Mouse (Mus musculus) ES-Bruce4 (cell line): ENCODE results near the gene Gpr135. TPM values are rescaled to one million over a fixed set of nuclear protein-coding genes. Genes with fewer than 3 reads are reported as not detected.

Experiments
- H3K27ac ChIP-seq: 2 replicates; pipeline ENCODE4 v1.5.1; 2012; ENCODE audit warnings: low read length, inconsistent platforms; ENCODE audit not compliant: insufficient read depth
- H3K27me3 ChIP-seq: 2 replicates; pipeline ENCODE4 v1.6.1; 2012; ENCODE audit warnings: mild to moderate bottlenecking, low read length, inconsistent platforms; ENCODE audit not compliant: control insufficient read depth, poor library complexity, insufficient read depth, severe bottlenecking
- H3K36me3 ChIP-seq: 2 replicates; pipeline ENCODE4 v1.6.1; 2012; ENCODE audit warnings: inconsistent platforms, mild to moderate bottlenecking, low read length, moderate library complexity; ENCODE audit not compliant: control insufficient read depth, poor library complexity, insufficient read depth, severe bottlenecking
- H3K4me1 ChIP-seq: one replicate; pipeline ENCODE4 v1.8.1; 2011; ENCODE audit warnings: low read length; ENCODE audit not compliant: control insufficient read depth, insufficient read depth
- H3K4me3 ChIP-seq: 2 replicates; pipeline ENCODE4 v1.5.1; 2011; ENCODE audit warnings: low read depth, mild to moderate bottlenecking, low read length
- H3K9ac ChIP-seq: 2 replicates; pipeline ENCODE4 v1.6.1; 2012; ENCODE audit warnings: low read depth, mild to moderate bottlenecking, inconsistent platforms; ENCODE audit not compliant: poor library complexity, severe bottlenecking
- H3K9me3 ChIP-seq: replicated peaks from 2 replicates; pipeline ENCODE4 v1.6.1; 2012; ENCODE audit warnings: mild to moderate bottlenecking, low read length, inconsistent platforms; ENCODE audit not compliant: control insufficient read depth, poor library complexity, insufficient read depth, severe bottlenecking
- CTCF ChIP-seq: IDR thresholded peaks from one replicate; pipeline ENCODE4 v1.8.1; 2011; ENCODE audit warnings: low read depth, low read length
- EP300 ChIP-seq: IDR thresholded peaks from 2 replicates; pipeline ENCODE4 v1.6.1; 2011; ENCODE audit warnings: low read depth, low read length; ENCODE audit not compliant: insufficient read depth
- POLR2A ChIP-seq: IDR thresholded peaks from one replicate; pipeline ENCODE4 v1.8.1; 2011; ENCODE audit warnings: low read length; ENCODE audit not compliant: insufficient read depth
- polyA plus RNA-seq: library from polyadenylated mRNA; stranded (reverse); fragments of >200 nt; gene quantifications from 2 replicates; pipeline ENCODE4 v1.2.4, GENCODE M21; 2011; ENCODE audit warnings: low read depth; ENCODE audit not compliant: missing spikeins, insufficient read depth, insufficient read length

Gpr135 gene
- polyA plus RNA-seq, result 0.97 and 1.8 TPM in 2 replicates

DNA sequence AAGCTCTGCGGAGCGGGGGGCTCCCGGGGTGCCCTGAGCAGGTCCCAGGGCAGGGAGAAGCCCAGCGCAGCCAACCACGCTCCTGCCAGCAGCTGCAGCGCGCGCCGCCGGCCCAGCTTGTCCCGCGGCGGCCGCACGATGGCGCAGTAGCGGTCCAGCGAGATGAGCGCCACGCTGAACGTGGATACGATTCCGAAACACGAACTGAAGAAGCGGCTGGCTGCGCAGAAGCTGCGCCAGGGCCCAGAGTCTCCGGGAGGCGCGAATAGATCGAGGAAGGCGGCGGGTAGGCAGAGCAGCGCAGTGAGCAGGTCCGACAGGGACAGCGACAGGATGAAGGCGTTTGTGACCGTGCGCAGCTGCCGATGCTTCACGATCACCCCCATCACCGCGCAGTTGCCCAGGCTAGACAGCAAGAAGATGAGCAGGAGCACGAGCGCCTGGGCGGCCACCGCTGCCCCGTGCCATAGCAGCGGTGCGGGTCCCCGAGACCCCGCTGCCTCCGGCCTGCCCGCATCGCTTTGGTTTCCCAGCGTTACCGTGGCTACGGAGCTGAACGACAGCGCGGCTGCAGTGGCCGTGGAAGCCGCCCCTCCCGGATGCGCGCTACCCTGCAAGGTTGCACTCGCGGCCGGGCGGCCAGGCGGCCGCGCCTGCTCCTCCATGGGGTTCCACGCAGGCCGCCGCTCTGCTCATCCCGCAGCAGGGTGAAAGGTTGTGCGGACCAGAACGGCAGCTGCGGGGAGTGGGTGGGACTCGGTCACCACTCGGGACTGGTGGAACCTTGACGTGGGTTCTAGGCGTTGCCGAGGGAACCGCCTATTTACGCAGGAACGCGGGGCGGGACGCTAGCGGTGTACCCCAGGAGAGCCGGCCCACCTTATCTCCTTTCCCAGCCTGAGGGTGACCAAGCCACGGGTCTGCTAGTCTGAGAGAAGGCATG lies at the start of gene Gpr135:
TSS of gene Gpr135 (minus strand) at position 799 of the 943 bp plus-strand sequence.
- TF ChIP-seq EP300, result no peak
- TF ChIP-seq CTCF, result peak; percentile 75
- Histone ChIP-seq H3K27ac (no peak within 1 kb of the TSS), H3K9ac (peak within 1 kb of the TSS; percentile 44), H3K4me1 (no peaks in the 10 kb centered on the region), H3K27me3 (no peaks in the 10 kb centered on the region), H3K36me3 (no peaks in the 10 kb centered on the region), H3K9me3 (no peaks in the 10 kb centered on the region), H3K4me3 (peak within 1 kb of the TSS; percentile 76)

DNA sequence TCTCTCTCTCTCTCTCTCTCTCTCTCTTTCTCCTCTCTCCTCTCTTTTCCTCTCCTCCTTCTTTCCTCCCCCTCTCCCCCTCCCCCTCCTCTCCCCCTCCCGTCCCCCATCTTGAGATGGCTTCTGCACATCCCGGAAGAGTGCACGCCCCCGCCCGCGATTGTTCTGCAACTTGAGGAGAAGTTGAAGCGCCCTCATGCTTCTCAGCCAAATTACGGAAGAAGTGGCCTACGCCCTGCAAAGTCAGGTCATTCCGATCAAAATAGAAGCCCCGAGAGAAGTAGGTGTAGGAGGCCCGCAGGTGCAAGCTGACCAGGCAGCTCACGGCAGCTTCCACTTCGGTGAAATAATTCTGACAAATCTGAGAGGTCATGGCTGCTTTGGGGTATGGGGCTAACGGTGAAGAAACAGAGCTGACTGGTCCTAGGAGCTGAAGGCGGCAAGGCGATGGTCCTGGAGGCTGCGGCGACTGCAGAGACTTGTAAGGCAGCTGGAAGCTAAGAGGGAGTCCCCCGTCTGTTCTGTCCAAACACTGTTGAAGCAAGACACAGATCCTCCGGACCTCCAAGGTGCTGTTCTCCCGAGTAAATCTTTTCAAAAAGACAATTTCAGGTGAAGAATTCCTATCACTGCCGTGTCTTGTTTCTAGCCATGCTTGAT lies 44.9 kb upstream of the Gpr135 start:
- H3K9ac ChIP-seq, result no peak overlapping the region
- no peaks in the 10 kb centered on the region for H3K9me3 ChIP-seq
- H3K27me3 ChIP-seq, result no peaks in the 10 kb centered on the region
- TF ChIP-seq CTCF (no peak), POLR2A (no peak), EP300 (no peak)
- no peak overlapping the region for H3K27ac ChIP-seq
- no peaks in the 10 kb centered on the region for H3K36me3 ChIP-seq
- H3K4me1 ChIP-seq, result no peaks in the 10 kb centered on the region
- peak overlapping the region; percentile 10; the same call in 1 of the 2 replicates for H3K4me3 ChIP-seq

DNA sequence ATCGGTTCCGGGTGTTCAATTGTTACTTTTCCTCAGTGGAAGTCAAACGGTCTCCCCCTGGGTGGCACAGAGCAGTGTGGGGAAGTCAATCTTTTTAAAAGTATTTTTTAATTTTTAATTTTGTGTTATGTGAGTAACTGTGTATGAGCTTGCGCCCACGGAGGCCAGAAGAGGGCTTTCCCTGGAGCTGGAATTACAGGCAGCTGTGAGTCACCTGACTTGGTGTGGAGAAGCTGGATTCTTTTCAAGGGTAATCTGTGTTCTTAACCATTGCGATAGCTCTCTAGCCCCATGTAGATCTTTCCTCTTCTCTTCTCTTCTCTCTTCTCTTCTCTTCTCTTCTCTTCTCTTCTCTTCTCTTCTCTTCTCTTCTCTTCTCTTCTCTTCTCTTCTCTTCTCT lies 44.2 kb upstream of the Gpr135 start:
- no peaks in the 10 kb centered on the region for H3K4me1 ChIP-seq
- H3K9me3 ChIP-seq, result no peaks in the 10 kb centered on the region
- H3K4me3 ChIP-seq, result no peak overlapping the region
- no peak overlapping the region for H3K9ac ChIP-seq
- H3K27ac ChIP-seq, result no peak overlapping the region
- no peaks in the 10 kb centered on the region for H3K36me3 ChIP-seq
- H3K27me3 ChIP-seq, result no peaks in the 10 kb centered on the region
- no peak for TF ChIP-seq POLR2A
- TF ChIP-seq CTCF, result no peak
- TF ChIP-seq EP300, result no peak

DNA sequence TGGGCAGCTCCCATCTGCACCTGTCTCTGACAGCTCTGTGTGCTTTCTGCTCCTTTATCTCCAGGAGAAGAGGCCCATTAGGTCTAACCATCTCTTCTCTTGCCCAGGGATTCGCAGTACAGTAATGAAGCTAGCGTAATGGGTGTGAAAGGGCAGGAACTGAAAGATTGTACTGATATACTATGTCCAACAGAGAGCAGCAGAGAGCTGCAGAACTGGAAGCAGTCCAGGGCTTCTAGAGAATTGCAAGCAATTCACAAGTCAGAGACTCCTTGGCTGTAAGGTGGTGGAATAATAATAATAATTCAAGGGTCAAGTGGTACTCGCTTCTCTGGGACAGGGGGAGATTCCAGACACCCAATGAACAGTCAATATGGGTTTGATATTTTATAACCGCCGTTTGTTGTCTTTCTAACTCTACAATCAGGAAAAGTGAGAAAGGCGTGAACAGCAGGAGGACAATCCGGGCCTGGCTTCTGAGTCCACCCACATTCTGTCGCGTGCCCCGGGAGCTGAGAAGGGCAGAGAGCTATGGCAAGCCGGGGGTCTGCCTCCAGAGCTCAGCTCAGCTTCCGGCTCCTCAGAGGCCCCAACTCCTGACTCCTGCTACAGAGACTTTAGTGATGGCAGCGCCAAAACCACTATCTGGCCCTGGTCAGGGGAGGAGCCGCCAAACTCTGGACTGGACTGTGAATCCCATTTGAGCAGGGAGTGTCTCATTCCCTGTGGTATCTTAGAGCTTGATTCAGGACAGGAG lies 33.8 kb upstream of the Gpr135 start:
- Histone ChIP-seq H3K36me3 (peaks cover 5% of the 10 kb centered on the region), H3K4me3 (no peak overlapping the region), H3K4me1 (no peaks in the 10 kb centered on the region), H3K27me3 (no peaks in the 10 kb centered on the region), H3K9me3 (no peaks in the 10 kb centered on the region), H3K9ac (no peak overlapping the region), H3K27ac (no peak overlapping the region)
- TF ChIP-seq POLR2A (no peak), CTCF (no peak), EP300 (no peak)

DNA sequence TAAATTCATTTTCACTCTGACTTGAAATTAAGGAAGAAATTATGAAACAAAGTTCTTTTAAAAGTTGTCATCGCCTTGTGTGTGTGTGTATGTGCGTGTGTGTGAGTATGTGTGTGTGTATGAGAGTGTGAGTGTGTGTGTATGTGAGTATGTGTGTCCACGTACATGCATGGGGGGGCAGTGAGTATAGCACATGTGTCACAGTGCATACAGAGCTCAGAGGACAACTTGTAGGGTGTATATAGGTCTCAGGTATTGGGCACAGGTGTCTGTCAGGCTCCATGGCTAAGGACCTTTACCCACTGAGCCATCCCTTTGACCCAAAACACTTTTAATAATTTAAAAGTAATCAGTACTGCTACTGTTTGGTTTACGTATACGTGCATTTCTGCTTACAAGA lies 33.1 kb upstream of the Gpr135 start:
- Histone ChIP-seq H3K4me3 (no peak overlapping the region), H3K27ac (no peak overlapping the region), H3K9ac (no peak overlapping the region), H3K4me1 (no peaks in the 10 kb centered on the region), H3K9me3 (no peaks in the 10 kb centered on the region), H3K36me3 (peaks cover 5% of the 10 kb centered on the region), H3K27me3 (no peaks in the 10 kb centered on the region)
- TF ChIP-seq EP300 (no peak), CTCF (no peak), POLR2A (no peak)
